Mouse (Mus musculus) hindbrain, embryonic 15.5 days (tissue): ENCODE data around the gene Natd1. TPM values are rescaled to one million over a fixed set of nuclear protein-coding genes. Genes with fewer than 3 reads are reported as not detected.

ENCODE experiments used
- ATAC-seq: fragments of 200-750 bp; cut with Nextera tagmentation; 2 replicates; pipeline ENCODE4 v1.8.0; 2017; ENCODE audit warnings: low read depth, moderate number of reproducible peaks, moderate TSS enrichment; ENCODE audit not compliant: low FRiP score
- H3K27ac ChIP-seq: fragments of 300-500 bp; sonication (generic); replicated peaks from 2 replicates; pipeline ENCODE4 v1.5.1; 2015; ENCODE audit warnings: mild to moderate bottlenecking, inconsistent platforms
- H3K27me3 ChIP-seq: fragments of 300-500 bp; sonication (generic); 2 replicates; pipeline ENCODE4 v1.6.1; 2015; ENCODE audit warnings: control low read depth, inconsistent platforms
- H3K36me3 ChIP-seq: fragments of 300-500 bp; sonication (generic); 2 replicates; pipeline ENCODE4 v1.6.1; 2015; ENCODE audit warnings: control low read depth, inconsistent platforms
- H3K4me1 ChIP-seq: fragments of 300-500 bp; sonication (generic); replicated peaks from 2 replicates; pipeline ENCODE4 v1.6.1; 2015; ENCODE audit warnings: control low read depth, inconsistent platforms
- H3K4me2 ChIP-seq: fragments of 300-500 bp; sonication (generic); 2 replicates; pipeline ENCODE4 v1.6.1; 2015; ENCODE audit warnings: moderate library complexity, mild to moderate bottlenecking, inconsistent platforms
- H3K4me3 ChIP-seq: fragments of 300-500 bp; sonication (generic); 2 replicates; pipeline ENCODE4 v1.5.1; 2015; ENCODE audit warnings: mild to moderate bottlenecking, inconsistent platforms
- H3K9ac ChIP-seq: fragments of 300-500 bp; sonication (generic); 2 replicates; pipeline ENCODE4 v1.6.1; 2015; ENCODE audit warnings: inconsistent platforms
- H3K9me3 ChIP-seq: fragments of 300-500 bp; sonication (generic); 2 replicates; pipeline ENCODE4 v1.6.1; 2016; ENCODE audit warnings: control low read depth, inconsistent platforms
- WGBS: fragments of 180-500 bp; shearing (Covaris S2); methylation state at CpG from one replicate; pipeline ENCODE4 v1.1.7; 2015; 5-methylcytosine and 5-hydroxymethylcytosine counted together
- polyA plus RNA-seq: library from polyadenylated mRNA; unstranded; fragments of >200 nt; fragmentation: Nextera tagmentation; extraction: Ambion mirVana; gene quantifications from 2 replicates; pipeline ENCODE4 v1.2.1, GENCODE M21; 2015

The Natd1 gene
- 30.8 and 32.9 TPM in 2 replicates for polyA plus RNA-seq

- Histone ChIP-seq H3K9me3 (no peaks in the 10 kb centered on the region), H3K4me2 (peak within 1 kb of the TSS; percentile 92), H3K4me1 (peaks cover 36% of the 10 kb centered on the region), H3K36me3 (no peaks in the 10 kb centered on the region), H3K27me3 (no peaks in the 10 kb centered on the region), H3K4me3 (peak within 1 kb of the TSS; percentile 91), H3K27ac (peak within 1 kb of the TSS; percentile 91), H3K9ac (peak within 1 kb of the TSS; percentile 92)
- ATAC-seq: no peak
- 33% methylated on average over 7 of the region's 7 CpGs for WGBS
Measured at GRCm38 (mm10) chr11:60914491-60914890, at the start of gene Natd1. Gene Natd1, minus strand, starts transcription at chr11:60914750.

GRCm38 (mm10) chr11:60962709-60963108, 48.2 kb upstream of the Natd1 start:
- no peaks in the 10 kb centered on the region for H3K9me3 ChIP-seq
- no peak overlapping the region for H3K4me2 ChIP-seq
- ATAC-seq: no peak
- 82% methylated on average over 5 of the region's 5 CpGs for WGBS
- H3K9ac ChIP-seq: no peak overlapping the region
- no peaks in the 10 kb centered on the region for H3K27me3 ChIP-seq
- no peaks in the 10 kb centered on the region for H3K36me3 ChIP-seq
- H3K4me1 ChIP-seq: no peaks in the 10 kb centered on the region; the same call in 1 of the 2 replicates
- H3K4me3 ChIP-seq: no peak overlapping the region
- H3K27ac ChIP-seq: no peak overlapping the region

GRCm38 (mm10) chr11:60961176-60961575, 46.6 kb upstream of the Natd1 start:
- no peak overlapping the region for H3K27ac ChIP-seq
- H3K4me1 ChIP-seq: no peaks in the 10 kb centered on the region
- no peaks in the 10 kb centered on the region for H3K9me3 ChIP-seq
- 41% methylated on average over 1 of the region's 1 CpGs for WGBS
- no peaks in the 10 kb centered on the region for H3K36me3 ChIP-seq
- H3K9ac ChIP-seq: no peak overlapping the region
- ATAC-seq: no peak
- H3K4me3 ChIP-seq: no peak overlapping the region
- H3K27me3 ChIP-seq: no peaks in the 10 kb centered on the region
- no peak overlapping the region for H3K4me2 ChIP-seq

- Histone ChIP-seq H3K27ac (no peak overlapping the region), H3K36me3 (no peaks in the 10 kb centered on the region), H3K4me1 (peaks cover 5% of the 10 kb centered on the region), H3K9me3 (no peaks in the 10 kb centered on the region), H3K4me2 (no peak overlapping the region), H3K27me3 (no peaks in the 10 kb centered on the region), H3K4me3 (no peak overlapping the region), H3K9ac (no peak overlapping the region)
- ATAC-seq: no peak
- WGBS: 90% methylated on average over 4 of the region's 4 CpGs
Measured at GRCm38 (mm10) chr11:60958948-60959347, 44.4 kb upstream of the Natd1 start.

- 75% methylated on average over 9 of the region's 9 CpGs for WGBS
- Histone ChIP-seq H3K27me3 (no peaks in the 10 kb centered on the region), H3K9ac (no peak overlapping the region), H3K4me3 (no peak overlapping the region), H3K27ac (no peak overlapping the region), H3K4me2 (no peak overlapping the region), H3K4me1 (peaks cover 10% of the 10 kb centered on the region), H3K36me3 (0 out of 2 replicates have a peak, but pooled peaks cover 3% of the 10 kb centered on the region), H3K9me3 (no peaks in the 10 kb centered on the region)
- ATAC-seq: no peak
Measured at GRCm38 (mm10) chr11:60955621-60956383, 41.3 kb upstream of the Natd1 start.

- 80% methylated on average over 10 of the region's 10 CpGs for WGBS
- Histone ChIP-seq H3K4me2 (peak overlapping the region; percentile 39), H3K27me3 (no peaks in the 10 kb centered on the region), H3K9me3 (no peaks in the 10 kb centered on the region), H3K27ac (no peak overlapping the region), H3K36me3 (peaks cover 3% of the 10 kb centered on the region; the same call in 1 of the 2 replicates), H3K9ac (0 out of 2 replicates have a peak overlapping the region, but pooled peaks have one; percentile 6), H3K4me1 (peaks cover 10% of the 10 kb centered on the region), H3K4me3 (no peak overlapping the region)
- no peak for ATAC-seq
Measured at GRCm38 (mm10) chr11:60954255-60955104, 39.9 kb upstream of the Natd1 start.

- Histone ChIP-seq H3K9me3 (no peaks in the 10 kb centered on the region), H3K4me3 (0 out of 2 replicates have a peak overlapping the region, but pooled peaks have one; percentile 5), H3K4me1 (peaks cover 10% of the 10 kb centered on the region), H3K27me3 (no peaks in the 10 kb centered on the region), H3K27ac (no peak overlapping the region), H3K36me3 (peaks cover 9% of the 10 kb centered on the region; the same call in 1 of the 2 replicates), H3K9ac (0 out of 2 replicates have a peak overlapping the region, but pooled peaks have one; percentile 6), H3K4me2 (peak overlapping the region; percentile 39)
- 6% methylated on average over 15 of the region's 15 CpGs for WGBS
- ATAC-seq: peak; percentile 96
Measured at GRCm38 (mm10) chr11:60953803-60954202, 39.3 kb upstream of the Natd1 start.

GRCm38 (mm10) chr11:60952986-60953385, 38.4 kb upstream of the Natd1 start:
- no peaks in the 10 kb centered on the region for H3K27me3 ChIP-seq
- H3K36me3 ChIP-seq: peaks cover 12% of the 10 kb centered on the region; the same call in 1 of the 2 replicates
- no peak for ATAC-seq
- WGBS: 97% methylated on average over 6 of the region's 6 CpGs
- H3K27ac ChIP-seq: no peak overlapping the region
- H3K9ac ChIP-seq: no peak overlapping the region
- H3K4me2 ChIP-seq: no peak overlapping the region
- H3K4me1 ChIP-seq: peaks cover 10% of the 10 kb centered on the region
- H3K9me3 ChIP-seq: no peaks in the 10 kb centered on the region
- H3K4me3 ChIP-seq: no peak overlapping the region

- Histone ChIP-seq H3K27ac (no peak overlapping the region), H3K9ac (no peak overlapping the region), H3K4me3 (no peak overlapping the region), H3K9me3 (no peaks in the 10 kb centered on the region), H3K36me3 (peaks cover 12% of the 10 kb centered on the region; the same call in 1 of the 2 replicates), H3K4me1 (peaks cover 10% of the 10 kb centered on the region), H3K27me3 (no peaks in the 10 kb centered on the region), H3K4me2 (no peak overlapping the region)
- 91% methylated on average over 3 of the region's 3 CpGs for WGBS
- no peak for ATAC-seq
Measured at GRCm38 (mm10) chr11:60952362-60952761, 37.8 kb upstream of the Natd1 start.

GRCm38 (mm10) chr11:60951896-60952295, 37.3 kb upstream of the Natd1 start:
- 94% methylated on average over 5 of the region's 5 CpGs for WGBS
- H3K9me3 ChIP-seq: no peaks in the 10 kb centered on the region
- peaks cover 10% of the 10 kb centered on the region for H3K4me1 ChIP-seq
- H3K27me3 ChIP-seq: no peaks in the 10 kb centered on the region
- no peak overlapping the region for H3K9ac ChIP-seq
- no peak overlapping the region for H3K4me3 ChIP-seq
- no peak overlapping the region for H3K27ac ChIP-seq
- no peak for ATAC-seq
- H3K4me2 ChIP-seq: no peak overlapping the region
- peaks cover 15% of the 10 kb centered on the region for H3K36me3 ChIP-seq

GRCm38 (mm10) chr11:60945003-60945402, 30.5 kb upstream of the Natd1 start:
- ATAC-seq: no peak

More at GRCm38 (mm10) chr11:60945003-60945402, 30.5 kb upstream of the Natd1 start:
- peaks cover 30% of the 10 kb centered on the region for H3K36me3 ChIP-seq
- H3K4me1 ChIP-seq: no peaks in the 10 kb centered on the region
- no peak overlapping the region for H3K9ac ChIP-seq
- H3K4me2 ChIP-seq: no peak overlapping the region
- H3K4me3 ChIP-seq: no peak overlapping the region
- H3K9me3 ChIP-seq: no peaks in the 10 kb centered on the region
- H3K27me3 ChIP-seq: no peaks in the 10 kb centered on the region
- WGBS: 76% methylated on average over 4 of the region's 4 CpGs
- no peak overlapping the region for H3K27ac ChIP-seq
